Mouse (Mus musculus): ENCODE measurements around the gene Col1a1. TPM values are rescaled to one million over a fixed set of nuclear protein-coding genes. Genes with fewer than 3 reads are reported as not detected.

Col1a1 gene
- polyA plus RNA-seq, 1 experiment from 2014 or later = 135 TPM

DNA sequence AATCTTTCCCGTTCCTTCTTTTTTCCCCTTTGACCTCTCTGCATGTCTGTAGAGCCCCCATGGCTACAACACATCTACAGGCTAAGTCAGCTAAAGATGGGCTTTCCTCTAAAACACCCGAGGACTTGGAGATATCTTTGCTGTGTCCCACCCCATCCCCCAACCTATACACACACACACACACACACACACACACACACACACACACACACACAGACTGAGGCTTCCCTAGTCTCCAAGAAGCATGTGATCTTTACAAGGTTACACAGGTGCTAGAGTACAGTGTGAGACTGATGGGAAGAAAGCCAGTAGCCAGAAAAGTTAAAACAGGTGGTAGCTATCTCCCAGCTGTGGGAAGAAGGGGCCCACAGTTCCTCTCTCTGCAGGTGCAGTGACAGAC, 50.4 kb downstream of the Col1a1 start:
- Histone ChIP-seq H3K27me3 (ENCODE audit: control insufficient read depth, insufficient read depth, low read length) (no peaks in the 10 kb centered on the region), H3K4me1 (replicated peaks; ENCODE audit: control insufficient read depth, insufficient read depth, low read length) (peaks cover 9% of the 10 kb centered on the region), H3K36me3 (ENCODE audit: control insufficient read depth, insufficient read depth, low read length) (no peaks in the 10 kb centered on the region), H3K4me2 (replicated peaks; ENCODE audit: low read depth, low read length) (no peak overlapping the region), H3K9ac (ENCODE audit: low read depth, low read length) (no peak overlapping the region), H3K9me3 (ENCODE audit: control insufficient read depth, low read length) (no peaks in the 10 kb centered on the region), H3K27ac (ENCODE audit: low read depth, low read length) (no peak overlapping the region), H3K4me3 (ENCODE audit: low read depth, low read length) (no peak overlapping the region)
- DNase-seq (ENCODE audit: low spot score) (no peak), ATAC-seq (ENCODE audit: low FRiP score) (no peak)
- 76% methylated on average over 2 of the region's 2 CpGs for WGBS

DNA sequence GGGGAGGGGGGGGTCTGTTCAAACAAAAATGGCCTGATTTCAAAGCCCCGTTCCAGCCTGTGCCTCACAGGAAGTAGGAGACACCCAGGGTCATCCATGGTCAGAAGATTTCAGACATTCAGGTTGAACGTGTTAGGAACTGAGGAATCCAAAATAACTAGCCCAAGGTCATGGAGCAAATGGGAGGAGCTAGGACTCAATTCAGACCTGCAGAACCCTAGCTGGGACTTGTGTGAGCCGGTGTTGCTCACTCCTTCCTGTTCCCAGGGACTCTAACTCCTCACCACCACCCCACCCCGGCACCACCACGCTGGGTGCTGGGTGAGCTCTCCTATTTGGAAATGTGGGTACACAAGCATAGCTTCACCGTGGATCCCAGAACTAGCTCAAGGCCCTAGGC, 51.3 kb downstream of the Col1a1 start:
- WGBS = 48% methylated on average over 6 of the region's 6 CpGs
- H3K4me1 ChIP-seq (replicated peaks; ENCODE audit: control insufficient read depth, insufficient read depth, low read length) = peaks cover 9% of the 10 kb centered on the region
- no peak overlapping the region for H3K9ac ChIP-seq (ENCODE audit: low read depth, low read length)
- no peaks in the 10 kb centered on the region for H3K36me3 ChIP-seq (ENCODE audit: control insufficient read depth, insufficient read depth, low read length)
- no peak for DNase-seq (ENCODE audit: low spot score)
- H3K27ac ChIP-seq (ENCODE audit: low read depth, low read length) = no peak overlapping the region
- ATAC-seq (ENCODE audit: low FRiP score) = no peak
- no peak overlapping the region for H3K4me2 ChIP-seq (replicated peaks; ENCODE audit: low read depth, low read length)
- H3K9me3 ChIP-seq (ENCODE audit: control insufficient read depth, low read length) = no peaks in the 10 kb centered on the region
- H3K27me3 ChIP-seq (ENCODE audit: control insufficient read depth, insufficient read depth, low read length) = no peaks in the 10 kb centered on the region
- H3K4me3 ChIP-seq (ENCODE audit: low read depth, low read length) = no peak overlapping the region

DNA sequence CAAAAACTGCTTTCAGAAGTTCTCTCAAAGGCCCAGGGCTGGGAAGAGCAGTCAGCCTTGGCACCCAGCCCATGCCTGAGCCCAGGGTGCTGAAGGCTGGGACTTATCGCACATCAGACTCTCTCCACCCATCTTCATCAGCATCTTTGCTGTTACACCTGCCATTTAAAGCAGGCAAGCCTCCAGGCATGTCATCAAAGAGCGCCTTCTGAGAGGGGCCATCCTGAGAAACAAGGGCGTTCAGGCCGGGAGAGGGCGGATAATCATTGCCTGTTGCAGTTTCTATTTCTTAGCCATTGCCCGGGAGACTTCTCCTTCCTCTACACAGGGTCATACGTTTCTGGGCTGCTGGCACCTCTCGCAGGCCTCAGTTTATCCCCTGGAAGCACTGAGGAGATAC, 51.8 kb downstream of the Col1a1 start:
- Histone ChIP-seq H3K9me3 (ENCODE audit: control insufficient read depth, low read length) (no peaks in the 10 kb centered on the region), H3K27ac (ENCODE audit: low read depth, low read length) (no peak overlapping the region), H3K4me1 (replicated peaks; ENCODE audit: control insufficient read depth, insufficient read depth, low read length) (peaks cover 9% of the 10 kb centered on the region), H3K36me3 (ENCODE audit: control insufficient read depth, insufficient read depth, low read length) (no peaks in the 10 kb centered on the region), H3K4me2 (replicated peaks; ENCODE audit: low read depth, low read length) (no peak overlapping the region), H3K9ac (ENCODE audit: low read depth, low read length) (no peak overlapping the region), H3K4me3 (ENCODE audit: low read depth, low read length) (no peak overlapping the region), H3K27me3 (ENCODE audit: control insufficient read depth, insufficient read depth, low read length) (no peaks in the 10 kb centered on the region)
- ATAC-seq (ENCODE audit: low FRiP score) = no peak
- no peak for DNase-seq (ENCODE audit: low spot score)
- 80% methylated on average over 8 of the region's 8 CpGs for WGBS

DNA sequence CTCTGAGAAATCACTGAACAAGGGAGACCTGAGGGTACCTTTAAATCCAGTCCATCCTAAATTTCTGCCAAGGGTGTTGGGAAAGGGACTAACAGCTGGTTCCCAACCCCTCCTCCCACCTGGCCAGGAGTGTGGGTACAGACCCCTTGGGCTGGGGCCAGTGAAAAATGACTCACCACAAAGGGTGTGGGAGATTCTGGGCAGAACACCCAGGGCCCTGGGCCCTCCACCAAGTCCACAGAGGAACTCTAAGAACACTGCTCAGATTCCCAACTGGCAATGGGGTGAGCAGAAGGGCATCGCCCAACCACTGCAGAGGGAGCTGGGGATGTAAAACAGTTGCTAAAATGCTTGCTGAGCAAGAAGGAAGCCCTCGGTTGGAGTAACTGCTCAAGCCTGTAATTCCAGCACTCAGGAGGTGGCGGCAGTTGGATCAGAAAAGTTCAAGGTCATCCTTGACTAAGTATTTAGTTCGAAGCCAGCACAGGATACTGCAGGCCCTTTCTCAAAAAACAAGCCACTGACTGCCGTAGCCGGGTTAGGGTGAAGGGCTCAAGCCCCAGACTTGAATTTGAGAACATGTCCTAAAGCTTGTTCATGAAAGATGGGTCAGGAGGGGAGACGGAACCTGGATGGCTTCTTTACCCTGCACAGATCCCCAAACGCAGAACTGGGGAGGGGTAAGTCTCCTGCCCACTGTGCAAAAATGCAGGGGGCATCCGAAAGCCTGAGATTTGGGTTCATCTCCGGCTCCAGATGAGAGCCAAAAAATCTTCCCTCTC, 52.9 kb downstream of the Col1a1 start:
- WGBS = 21% methylated on average over 10 of the region's 10 CpGs
- Histone ChIP-seq H3K4me2 (replicated peaks; ENCODE audit: low read depth, low read length) (peak overlapping the region; percentile 53), H3K9me3 (ENCODE audit: control insufficient read depth, low read length) (no peaks in the 10 kb centered on the region), H3K9ac (ENCODE audit: low read depth, low read length) (peak overlapping the region; percentile 67), H3K4me3 (ENCODE audit: low read depth, low read length) (peak overlapping the region; percentile 48), H3K27ac (ENCODE audit: low read depth, low read length) (peak overlapping the region; percentile 84), H3K27me3 (ENCODE audit: control insufficient read depth, insufficient read depth, low read length) (no peaks in the 10 kb centered on the region), H3K4me1 (replicated peaks; ENCODE audit: control insufficient read depth, insufficient read depth, low read length) (peaks cover 16% of the 10 kb centered on the region), H3K36me3 (ENCODE audit: control insufficient read depth, insufficient read depth, low read length) (no peaks in the 10 kb centered on the region)
- DNase-seq (ENCODE audit: low spot score) (no peak), ATAC-seq (ENCODE audit: low FRiP score) (no peak; the same call in 1 of the 2 replicates)

DNA sequence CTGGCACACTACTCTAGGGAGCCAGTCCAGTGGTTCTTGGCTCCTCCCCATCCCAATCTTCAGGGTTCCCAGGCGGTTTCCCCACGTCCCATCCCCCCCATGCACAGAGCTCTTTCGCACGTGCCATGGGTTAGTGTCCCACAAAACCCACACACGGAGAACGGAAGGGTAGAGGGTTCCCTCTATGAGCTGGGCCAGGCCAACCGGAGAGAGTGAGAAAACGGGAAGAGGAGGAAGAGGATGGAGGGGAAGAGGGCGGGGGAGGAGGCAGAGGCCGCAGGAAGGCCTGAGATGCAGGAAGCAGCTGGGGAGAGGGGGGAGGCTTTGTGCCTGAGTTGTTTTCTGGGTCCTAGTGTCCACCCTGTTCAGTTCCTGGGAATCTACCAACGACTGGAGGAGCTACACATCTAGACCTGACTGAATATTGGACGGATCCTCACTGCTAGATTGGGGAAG, 53.6 kb downstream of the Col1a1 start:
- WGBS = under 1% methylated on average over 12 of the region's 12 CpGs

DNA sequence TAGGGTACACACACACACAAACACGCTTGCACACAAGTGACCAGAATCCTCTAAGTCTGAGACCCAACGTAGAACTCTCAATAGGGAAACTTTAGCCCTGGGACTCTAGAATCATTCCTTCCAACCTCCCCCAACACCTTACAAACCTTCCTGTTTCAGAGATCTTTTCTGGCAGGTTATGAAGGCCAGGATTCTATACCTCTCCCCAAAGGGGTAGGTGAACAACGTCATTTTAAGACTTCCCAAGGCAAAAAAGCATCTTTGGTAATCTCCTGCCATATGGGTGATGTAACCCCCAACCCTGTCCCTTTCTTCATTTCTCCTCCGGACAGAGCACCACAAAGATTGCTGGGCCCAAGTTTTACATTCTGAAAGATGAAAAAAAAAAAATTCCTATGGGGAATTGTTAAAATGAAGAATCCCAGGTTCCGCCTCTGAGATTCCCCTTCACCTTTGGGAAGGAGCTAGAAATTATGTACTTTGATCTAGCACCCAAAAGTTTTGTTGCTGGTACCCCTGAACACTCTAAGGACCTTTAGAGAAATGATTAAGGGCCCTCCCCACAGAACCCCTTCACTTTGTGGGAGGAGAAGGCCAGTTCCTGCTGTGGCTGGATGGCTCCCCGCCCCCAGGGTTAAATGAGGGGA, 54.2 kb downstream of the Col1a1 start:
- Histone ChIP-seq H3K4me2 (replicated peaks; ENCODE audit: low read depth, low read length) (peak overlapping the region; percentile 99), H3K27me3 (ENCODE audit: control insufficient read depth, insufficient read depth, low read length) (no peaks in the 10 kb centered on the region), H3K27ac (ENCODE audit: low read depth, low read length) (peak overlapping the region; percentile 88), H3K9ac (ENCODE audit: low read depth, low read length) (peak overlapping the region; percentile 93; the same call in 1 of the 2 replicates), H3K9me3 (ENCODE audit: control insufficient read depth, low read length) (no peaks in the 10 kb centered on the region), H3K4me3 (ENCODE audit: low read depth, low read length) (peak overlapping the region; percentile 92), H3K4me1 (replicated peaks; ENCODE audit: control insufficient read depth, insufficient read depth, low read length) (peaks cover 27% of the 10 kb centered on the region), H3K36me3 (ENCODE audit: control insufficient read depth, insufficient read depth, low read length) (no peaks in the 10 kb centered on the region)
- DNase-seq (ENCODE audit: low spot score) (no peak), ATAC-seq (ENCODE audit: low FRiP score) (no peak)
- WGBS = 49% methylated on average over 6 of the region's 6 CpGs

More for the DNA sequence above, 53.6 kb downstream of the Col1a1 start:
- Histone ChIP-seq H3K4me3 (ENCODE audit: low read depth, low read length) (peak overlapping the region; percentile 48), H3K4me1 (replicated peaks; ENCODE audit: control insufficient read depth, insufficient read depth, low read length) (peaks cover 22% of the 10 kb centered on the region), H3K27ac (ENCODE audit: low read depth, low read length) (peak overlapping the region; percentile 84), H3K27me3 (ENCODE audit: control insufficient read depth, insufficient read depth, low read length) (no peaks in the 10 kb centered on the region), H3K9me3 (ENCODE audit: control insufficient read depth, low read length) (no peaks in the 10 kb centered on the region), H3K4me2 (replicated peaks; ENCODE audit: low read depth, low read length) (peak overlapping the region; percentile 53), H3K36me3 (ENCODE audit: control insufficient read depth, insufficient read depth, low read length) (no peaks in the 10 kb centered on the region), H3K9ac (ENCODE audit: low read depth, low read length) (peak overlapping the region; percentile 67)
- ATAC-seq (ENCODE audit: low FRiP score) (peak; percentile 56), DNase-seq (ENCODE audit: low spot score) (peak; percentile 95)

DNA sequence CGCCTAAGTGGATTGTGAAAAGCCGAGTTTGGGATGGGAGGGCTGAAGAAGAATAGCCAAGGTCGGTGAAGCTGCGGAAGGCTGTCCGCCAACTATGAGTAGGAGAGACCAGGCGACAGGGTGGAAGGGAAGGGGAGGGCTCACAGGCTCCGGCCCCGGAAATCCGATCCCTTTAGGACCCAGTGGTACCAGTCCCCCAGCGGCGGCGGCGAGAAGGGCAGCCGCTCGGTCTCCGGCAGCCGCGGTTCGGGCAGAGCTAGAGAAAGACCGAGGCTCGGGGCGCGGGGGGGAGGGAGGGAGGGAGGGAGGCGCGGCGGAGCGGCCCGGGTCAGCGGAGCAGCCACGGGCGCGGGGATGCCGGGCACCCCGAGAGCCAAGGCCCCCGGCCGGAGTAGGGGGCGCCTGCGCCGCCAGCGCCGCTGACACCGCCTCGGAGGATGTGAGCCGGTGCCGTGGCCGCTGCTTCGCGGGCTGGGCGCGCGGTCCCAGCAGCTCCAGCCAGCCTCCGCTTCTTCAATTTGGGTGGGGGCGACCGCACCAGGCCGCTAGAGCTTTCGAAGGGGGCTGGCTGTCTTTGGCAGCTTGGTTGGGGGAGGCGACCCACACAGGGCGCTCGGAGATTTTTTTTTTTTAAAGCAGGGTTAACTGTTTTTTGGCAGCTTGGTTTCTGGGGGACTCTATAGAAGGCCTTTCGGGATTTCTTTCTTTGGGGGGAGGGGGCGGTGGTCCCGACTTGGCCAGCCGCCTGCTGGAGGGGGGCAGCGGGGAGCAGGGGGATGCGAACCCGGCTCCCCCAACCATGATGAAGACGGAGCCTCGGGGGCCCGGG, 54.9 kb downstream of the Col1a1 start, which contains the start of gene Ppp1r9b:
Ppp1r9b (plus strand) TSS at position 287 of the 829 bp plus-strand sequence.
- ATAC-seq (ENCODE audit: low FRiP score) (peak; percentile 78), DNase-seq (ENCODE audit: low spot score) (peak; percentile 95)
- H3K4me2 ChIP-seq (replicated peaks; ENCODE audit: low read depth, low read length) = peak within 1 kb of the TSS; percentile 99
- H3K4me1 ChIP-seq (replicated peaks; ENCODE audit: control insufficient read depth, insufficient read depth, low read length) = peaks cover 29% of the 10 kb centered on the region
- WGBS = under 1% methylated on average over 47 of the region's 69 CpGs
- H3K9me3 ChIP-seq (ENCODE audit: control insufficient read depth, low read length) = no peaks in the 10 kb centered on the region
- peak within 1 kb of the TSS; percentile 88 for H3K27ac ChIP-seq (ENCODE audit: low read depth, low read length)
- H3K27me3 ChIP-seq (ENCODE audit: control insufficient read depth, insufficient read depth, low read length) = no peaks in the 10 kb centered on the region
- peak within 1 kb of the TSS; percentile 92 for H3K4me3 ChIP-seq (ENCODE audit: low read depth, low read length)
- peak within 1 kb of the TSS; percentile 93 for H3K9ac ChIP-seq (ENCODE audit: low read depth, low read length)
- H3K36me3 ChIP-seq (ENCODE audit: control insufficient read depth, insufficient read depth, low read length) = no peaks in the 10 kb centered on the region

DNA sequence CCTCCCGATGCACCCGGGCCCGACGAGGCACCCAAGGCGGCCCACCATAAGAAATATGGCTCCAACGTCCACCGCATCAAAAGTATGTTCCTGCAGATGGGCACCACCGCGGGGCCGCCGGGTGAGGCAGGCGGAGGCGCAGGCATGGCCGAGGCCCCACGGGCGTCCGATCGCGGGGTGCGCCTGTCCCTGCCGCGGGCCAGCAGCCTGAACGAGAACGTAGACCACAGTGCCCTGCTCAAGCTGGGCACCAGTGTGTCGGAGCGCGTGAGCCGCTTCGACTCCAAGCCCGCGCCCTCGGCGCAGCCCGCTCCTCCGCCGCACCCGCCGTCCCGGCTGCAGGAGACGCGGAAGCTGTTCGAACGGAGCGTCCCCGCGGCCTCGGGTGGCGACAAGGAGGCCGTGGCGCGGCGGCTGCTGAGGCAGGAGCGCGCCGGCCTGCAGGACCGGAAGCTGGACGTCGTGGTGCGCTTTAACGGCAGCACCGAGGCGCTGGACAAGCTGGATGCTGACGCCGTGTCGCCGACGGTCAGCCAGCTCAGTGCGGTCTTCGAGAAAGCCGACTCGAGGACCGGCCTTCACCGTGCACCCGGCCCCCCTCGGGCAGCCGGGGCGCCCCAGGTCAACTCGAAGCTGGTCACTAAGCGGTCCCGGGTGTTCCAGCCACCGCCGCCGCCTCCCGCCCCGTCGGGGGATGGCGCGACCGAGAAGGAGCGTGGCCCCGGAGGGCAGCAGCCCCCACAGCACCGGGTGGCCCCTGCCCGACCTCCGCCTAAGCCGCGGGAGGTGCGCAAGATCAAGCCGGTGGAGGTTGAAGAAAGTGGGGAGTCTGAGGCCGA, 55.8 kb downstream of the Col1a1 start:
- Histone ChIP-seq H3K9ac (ENCODE audit: low read depth, low read length) (peak overlapping the region; percentile 93), H3K4me2 (replicated peaks; ENCODE audit: low read depth, low read length) (peak overlapping the region; percentile 99), H3K27ac (ENCODE audit: low read depth, low read length) (peak overlapping the region; percentile 88), H3K4me1 (replicated peaks; ENCODE audit: control insufficient read depth, insufficient read depth, low read length) (peaks cover 29% of the 10 kb centered on the region), H3K9me3 (ENCODE audit: control insufficient read depth, low read length) (no peaks in the 10 kb centered on the region), H3K36me3 (ENCODE audit: control insufficient read depth, insufficient read depth, low read length) (peaks cover 4% of the 10 kb centered on the region; the same call in 1 of the 2 replicates), H3K4me3 (ENCODE audit: low read depth, low read length) (peak overlapping the region; percentile 92), H3K27me3 (ENCODE audit: control insufficient read depth, insufficient read depth, low read length) (no peaks in the 10 kb centered on the region)
- DNase-seq (ENCODE audit: low spot score) (peak; percentile 66), ATAC-seq (ENCODE audit: low FRiP score) (no peak)
- under 1% methylated on average over 97 of the region's 99 CpGs for WGBS
